Mouse (Mus musculus) hindbrain, embryonic 15.5 days (tissue): ENCODE measurements around the gene Fam84b. TPM values are rescaled to one million over a fixed set of nuclear protein-coding genes. Genes with fewer than 3 reads are reported as not detected.

Experiments used
- ATAC-seq: fragments of 200-750 bp; cut with Nextera tagmentation; 2 replicates; pipeline ENCODE4 v1.8.0; 2017; ENCODE audit warnings: low read depth, moderate number of reproducible peaks, moderate TSS enrichment; ENCODE audit not compliant: low FRiP score
- H3K27ac ChIP-seq: fragments of 300-500 bp; sonication (generic); replicated peaks from 2 replicates; pipeline ENCODE4 v1.5.1; 2015; ENCODE audit warnings: mild to moderate bottlenecking, inconsistent platforms
- H3K27me3 ChIP-seq: fragments of 300-500 bp; sonication (generic); 2 replicates; pipeline ENCODE4 v1.6.1; 2015; ENCODE audit warnings: control low read depth, inconsistent platforms
- H3K36me3 ChIP-seq: fragments of 300-500 bp; sonication (generic); 2 replicates; pipeline ENCODE4 v1.6.1; 2015; ENCODE audit warnings: control low read depth, inconsistent platforms
- H3K4me1 ChIP-seq: fragments of 300-500 bp; sonication (generic); replicated peaks from 2 replicates; pipeline ENCODE4 v1.6.1; 2015; ENCODE audit warnings: control low read depth, inconsistent platforms
- H3K4me2 ChIP-seq: fragments of 300-500 bp; sonication (generic); 2 replicates; pipeline ENCODE4 v1.6.1; 2015; ENCODE audit warnings: moderate library complexity, mild to moderate bottlenecking, inconsistent platforms
- H3K4me3 ChIP-seq: fragments of 300-500 bp; sonication (generic); 2 replicates; pipeline ENCODE4 v1.5.1; 2015; ENCODE audit warnings: mild to moderate bottlenecking, inconsistent platforms
- H3K9ac ChIP-seq: fragments of 300-500 bp; sonication (generic); 2 replicates; pipeline ENCODE4 v1.6.1; 2015; ENCODE audit warnings: inconsistent platforms
- H3K9me3 ChIP-seq: fragments of 300-500 bp; sonication (generic); 2 replicates; pipeline ENCODE4 v1.6.1; 2016; ENCODE audit warnings: control low read depth, inconsistent platforms
- WGBS: fragments of 180-500 bp; shearing (Covaris S2); methylation state at CpG from one replicate; pipeline ENCODE4 v1.1.7; 2015; 5-methylcytosine and 5-hydroxymethylcytosine counted together
- polyA plus RNA-seq: library from polyadenylated mRNA; unstranded; fragments of >200 nt; fragmentation: Nextera tagmentation; extraction: Ambion mirVana; gene quantifications from 2 replicates; pipeline ENCODE4 v1.2.1, GENCODE M21; 2015

The Fam84b gene
- polyA plus RNA-seq, 1 experiment from 2014 or later = 12.2 TPM

- peak overlapping the region; percentile 69 for H3K9ac ChIP-seq
- H3K36me3 ChIP-seq = no peaks in the 10 kb centered on the region
- peak overlapping the region; percentile 79 for H3K27ac ChIP-seq
- ATAC-seq = peak; percentile 91
- H3K4me1 ChIP-seq = peaks cover 24% of the 10 kb centered on the region
- no peaks in the 10 kb centered on the region for H3K9me3 ChIP-seq
- H3K27me3 ChIP-seq = no peaks in the 10 kb centered on the region
- H3K4me2 ChIP-seq = peak overlapping the region; percentile 98
- H3K4me3 ChIP-seq = peak overlapping the region; percentile 66
- 0% methylated on average over 31 of the region's 32 CpGs for WGBS
These were observed 28.8 kb downstream of the Fam84b start for GRCm38 (mm10) chr15:60824751-60825227.

- no peaks in the 10 kb centered on the region for H3K36me3 ChIP-seq
- peak overlapping the region; percentile 69 for H3K9ac ChIP-seq
- under 1% methylated on average over 45 of the region's 45 CpGs for WGBS
- H3K9me3 ChIP-seq = no peaks in the 10 kb centered on the region
- H3K4me2 ChIP-seq = peak overlapping the region; percentile 98
- peaks cover 24% of the 10 kb centered on the region for H3K4me1 ChIP-seq
- peak overlapping the region; percentile 66 for H3K4me3 ChIP-seq
- no peaks in the 10 kb centered on the region for H3K27me3 ChIP-seq
- peak; percentile 29 for ATAC-seq
- peak overlapping the region; percentile 79 for H3K27ac ChIP-seq
These were observed 29.5 kb downstream of the Fam84b start for GRCm38 (mm10) chr15:60823870-60824709.

- Histone ChIP-seq H3K4me3 (peak overlapping the region; percentile 66), H3K4me1 (peaks cover 24% of the 10 kb centered on the region), H3K27me3 (no peaks in the 10 kb centered on the region), H3K4me2 (peak overlapping the region; percentile 98), H3K9ac (peak overlapping the region; percentile 69), H3K27ac (peak overlapping the region; percentile 62; the same call in 1 of the 2 replicates), H3K9me3 (no peaks in the 10 kb centered on the region), H3K36me3 (no peaks in the 10 kb centered on the region)
- under 1% methylated on average over 24 of the region's 24 CpGs for WGBS
- no peak for ATAC-seq
These were observed 30.0 kb downstream of the Fam84b start for GRCm38 (mm10) chr15:60823620-60823869.

GRCm38 (mm10) chr15:60822803-60823619 is 30.6 kb downstream of the Fam84b start:
- ATAC-seq = peak; percentile 84
- Histone ChIP-seq H3K27ac (peak overlapping the region; percentile 62), H3K36me3 (no peaks in the 10 kb centered on the region), H3K4me3 (peak overlapping the region; percentile 66), H3K4me2 (peak overlapping the region; percentile 98), H3K9ac (peak overlapping the region; percentile 69), H3K9me3 (no peaks in the 10 kb centered on the region), H3K27me3 (no peaks in the 10 kb centered on the region), H3K4me1 (peaks cover 24% of the 10 kb centered on the region)
- WGBS = under 1% methylated on average over 68 of the region's 68 CpGs

GRCm38 (mm10) chr15:60822101-60822802 is 31.3 kb downstream of the Fam84b start:
- Histone ChIP-seq H3K27me3 (no peaks in the 10 kb centered on the region), H3K36me3 (no peaks in the 10 kb centered on the region), H3K9ac (peak overlapping the region; percentile 69), H3K27ac (peak overlapping the region; percentile 62), H3K9me3 (no peaks in the 10 kb centered on the region), H3K4me2 (peak overlapping the region; percentile 98), H3K4me3 (peak overlapping the region; percentile 66), H3K4me1 (peaks cover 24% of the 10 kb centered on the region)
- peak; percentile 12; the same call in 1 of the 2 replicates for ATAC-seq
- WGBS = 3% methylated on average over 10 of the region's 10 CpGs

GRCm38 (mm10) chr15:60818500-60818899 is 35.1 kb downstream of the Fam84b start:
- Histone ChIP-seq H3K27ac (no peak overlapping the region), H3K4me2 (no peak overlapping the region), H3K4me3 (no peak overlapping the region), H3K27me3 (no peaks in the 10 kb centered on the region), H3K36me3 (no peaks in the 10 kb centered on the region), H3K9me3 (no peaks in the 10 kb centered on the region), H3K4me1 (peaks cover 13% of the 10 kb centered on the region), H3K9ac (no peak overlapping the region)
- ATAC-seq = no peak
- WGBS = 86% methylated on average over 1 of the region's 1 CpGs

- H3K27ac ChIP-seq = no peak overlapping the region
- H3K4me3 ChIP-seq = no peak overlapping the region
- H3K4me1 ChIP-seq = peaks cover 3% of the 10 kb centered on the region; the same call in 1 of the 2 replicates
- H3K9me3 ChIP-seq = no peaks in the 10 kb centered on the region
- no peak overlapping the region for H3K4me2 ChIP-seq
- H3K36me3 ChIP-seq = no peaks in the 10 kb centered on the region
- WGBS = 14% methylated on average over 1 of the region's 1 CpGs
- ATAC-seq = no peak
- H3K9ac ChIP-seq = no peak overlapping the region
- no peaks in the 10 kb centered on the region for H3K27me3 ChIP-seq
These were observed 37.1 kb downstream of the Fam84b start for GRCm38 (mm10) chr15:60816478-60816877.

- Histone ChIP-seq H3K36me3 (no peaks in the 10 kb centered on the region), H3K4me3 (no peak overlapping the region), H3K27ac (no peak overlapping the region), H3K9me3 (no peaks in the 10 kb centered on the region), H3K4me2 (no peak overlapping the region), H3K27me3 (no peaks in the 10 kb centered on the region), H3K4me1 (no peaks in the 10 kb centered on the region), H3K9ac (no peak overlapping the region)
- ATAC-seq = no peak
- 90% methylated on average over 3 of the region's 3 CpGs for WGBS
These were observed 39.0 kb downstream of the Fam84b start for GRCm38 (mm10) chr15:60814542-60814941.

- Histone ChIP-seq H3K36me3 (no peaks in the 10 kb centered on the region), H3K9me3 (no peaks in the 10 kb centered on the region), H3K4me1 (no peaks in the 10 kb centered on the region), H3K4me2 (no peak overlapping the region), H3K4me3 (no peak overlapping the region), H3K9ac (no peak overlapping the region), H3K27me3 (no peaks in the 10 kb centered on the region), H3K27ac (no peak overlapping the region)
- ATAC-seq = no peak
These were observed 60.4 kb downstream of the Fam84b start for GRCm38 (mm10) chr15:60793041-60793673.

- Histone ChIP-seq H3K4me3 (no peak overlapping the region), H3K4me2 (no peak overlapping the region), H3K36me3 (no peaks in the 10 kb centered on the region), H3K9ac (no peak overlapping the region), H3K4me1 (no peaks in the 10 kb centered on the region), H3K27ac (no peak overlapping the region), H3K27me3 (no peaks in the 10 kb centered on the region), H3K9me3 (no peaks in the 10 kb centered on the region)
- WGBS = 77% methylated on average over 1 of the region's 1 CpGs
- ATAC-seq = no peak
These were observed 64.5 kb downstream of the Fam84b start for GRCm38 (mm10) chr15:60789084-60789483.

- Histone ChIP-seq H3K9ac (no peak overlapping the region), H3K36me3 (no peaks in the 10 kb centered on the region), H3K27ac (no peak overlapping the region), H3K9me3 (no peaks in the 10 kb centered on the region), H3K4me2 (no peak overlapping the region), H3K4me3 (no peak overlapping the region), H3K4me1 (no peaks in the 10 kb centered on the region), H3K27me3 (no peaks in the 10 kb centered on the region)
- 87% methylated on average over 2 of the region's 2 CpGs for WGBS
- no peak for ATAC-seq
These were observed 69.8 kb downstream of the Fam84b start for GRCm38 (mm10) chr15:60783761-60784160.
